Mouse (Mus musculus): Measurements from ENCODE around the gene Tbc1d5. TPM values are rescaled to one million over a fixed set of nuclear protein-coding genes. Genes with fewer than 3 reads are reported as not detected.

The Tbc1d5 gene
- polyA plus RNA-seq, 1 experiment from 2014 or later, result 8.8 TPM

DNA sequence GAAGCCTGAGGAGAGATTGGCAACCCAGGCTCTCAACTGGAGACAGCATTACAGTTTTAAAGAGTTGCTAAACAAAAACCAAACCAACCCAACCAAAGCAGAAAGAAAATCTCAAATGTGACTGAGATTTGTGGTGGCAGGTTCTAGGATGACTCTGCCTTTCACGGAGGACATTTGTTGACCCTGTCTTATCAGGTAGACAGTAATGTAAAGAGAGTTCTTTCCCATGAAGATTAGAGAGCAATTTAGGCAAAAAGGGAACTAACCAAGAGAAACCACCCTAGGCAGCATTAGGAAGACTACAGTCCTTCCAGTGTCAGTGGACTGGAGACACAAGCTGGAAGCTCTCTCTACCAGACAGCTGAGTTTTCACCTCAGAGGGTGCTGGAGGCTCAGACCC, 438.3 kb downstream of the Tbc1d5 start:
- ATAC-seq (ENCODE audit: low FRiP score), result no peak
- Histone ChIP-seq H3K27me3 (replicated peaks) (no peaks in the 10 kb centered on the region), H3K36me3 (no peaks in the 10 kb centered on the region), H3K9ac (replicated peaks) (no peak overlapping the region), H3K4me3 (replicated peaks) (no peak overlapping the region), H3K4me2 (no peak overlapping the region), H3K27ac (replicated peaks) (no peak overlapping the region), H3K4me1 (0 out of 2 replicates have a peak, but pooled peaks cover 8% of the 10 kb centered on the region), H3K9me3 (replicated peaks) (no peaks in the 10 kb centered on the region)
- WGBS, result 91% methylated on average over 1 of the region's 1 CpGs

DNA sequence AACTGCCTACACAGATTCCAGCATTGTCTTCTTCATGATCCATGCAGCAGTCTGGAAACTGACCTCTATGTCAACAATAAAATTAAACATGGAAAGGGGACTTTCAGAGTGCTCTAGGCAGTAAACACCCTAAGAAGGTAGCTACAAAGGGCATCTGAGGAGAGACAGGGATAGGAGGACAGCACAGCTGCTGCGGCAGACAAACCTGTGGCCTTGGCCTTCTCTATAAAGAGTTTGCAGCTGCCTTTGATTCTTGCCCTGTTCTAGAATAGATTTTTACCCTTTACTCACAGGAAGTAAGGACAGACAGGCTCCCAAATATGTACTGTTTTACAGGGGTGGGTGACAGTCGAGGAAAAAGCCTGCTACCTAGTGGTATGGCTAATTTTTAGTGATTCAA, 440.7 kb downstream of the Tbc1d5 start:
- no peaks in the 10 kb centered on the region for H3K27me3 ChIP-seq (replicated peaks)
- no peak for ATAC-seq (ENCODE audit: low FRiP score)
- no peak overlapping the region for H3K27ac ChIP-seq (replicated peaks)
- 88% methylated on average over 2 of the region's 2 CpGs for WGBS
- no peak overlapping the region for H3K9ac ChIP-seq (replicated peaks)
- no peaks in the 10 kb centered on the region for H3K9me3 ChIP-seq (replicated peaks)
- H3K4me2 ChIP-seq, result no peak overlapping the region
- H3K4me3 ChIP-seq (replicated peaks), result no peak overlapping the region
- H3K36me3 ChIP-seq, result no peaks in the 10 kb centered on the region
- H3K4me1 ChIP-seq, result 0 out of 2 replicates have a peak, but pooled peaks cover 8% of the 10 kb centered on the region

DNA sequence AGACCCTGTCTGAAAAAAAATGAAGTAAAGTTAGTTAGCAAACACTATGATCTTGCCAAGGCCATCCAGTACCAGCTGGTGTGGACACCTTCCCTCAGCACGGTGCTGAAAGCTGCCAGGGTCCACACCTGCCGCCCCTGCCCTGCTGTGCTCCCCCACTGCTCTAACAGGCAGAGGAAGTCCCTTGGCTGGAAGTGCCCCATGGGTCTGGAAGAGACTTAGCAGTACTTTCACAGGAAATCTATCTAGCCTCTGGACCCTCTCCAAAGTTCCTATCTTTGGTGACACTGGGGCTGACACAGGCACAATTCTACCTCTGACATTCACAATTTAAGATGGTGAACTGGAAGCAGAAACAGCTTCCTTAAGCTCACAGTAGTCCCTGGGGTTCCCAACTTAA, 442.1 kb downstream of the Tbc1d5 start:
- ATAC-seq (ENCODE audit: low FRiP score), result no peak
- H3K4me1 ChIP-seq, result 0 out of 2 replicates have a peak, but pooled peaks cover 8% of the 10 kb centered on the region
- no peak overlapping the region for H3K4me2 ChIP-seq
- no peaks in the 10 kb centered on the region for H3K9me3 ChIP-seq (replicated peaks)
- WGBS, result 70% methylated on average over 2 of the region's 2 CpGs
- H3K27me3 ChIP-seq (replicated peaks), result no peaks in the 10 kb centered on the region
- no peak overlapping the region for H3K9ac ChIP-seq (replicated peaks)
- no peak overlapping the region for H3K4me3 ChIP-seq (replicated peaks)
- no peak overlapping the region for H3K27ac ChIP-seq (replicated peaks)
- H3K36me3 ChIP-seq, result no peaks in the 10 kb centered on the region

DNA sequence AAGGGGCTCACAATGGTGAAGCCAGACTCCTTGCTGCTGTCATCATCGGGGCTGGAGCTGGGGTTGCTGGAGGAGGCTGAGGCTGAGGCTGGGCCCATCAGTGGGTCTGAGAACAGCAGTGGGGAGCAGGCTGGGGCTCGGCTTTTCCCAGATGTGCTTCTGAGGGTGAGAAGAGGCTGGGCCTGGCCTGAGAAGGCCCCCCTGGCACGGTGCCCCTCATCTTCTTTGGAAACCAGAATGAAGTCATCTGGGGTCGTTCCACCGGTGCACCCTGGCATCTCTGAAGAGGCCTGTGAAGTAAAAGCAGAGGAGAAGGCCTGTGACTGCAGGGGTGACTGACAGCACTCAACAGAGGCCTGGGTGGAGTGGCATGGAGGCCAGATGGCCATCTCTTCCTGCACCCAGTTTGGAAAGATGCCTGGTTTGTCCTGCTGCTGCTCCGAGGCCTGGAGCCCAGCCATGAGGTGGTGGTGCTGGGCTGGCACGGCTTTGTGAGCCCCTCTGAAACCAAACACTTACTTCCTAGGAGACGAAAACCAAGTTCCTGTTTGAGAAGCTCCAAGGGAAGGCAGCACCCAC, 443.1 kb downstream of the Tbc1d5 start:
- Histone ChIP-seq H3K4me2 (no peak overlapping the region), H3K27me3 (replicated peaks) (no peaks in the 10 kb centered on the region), H3K9me3 (replicated peaks) (no peaks in the 10 kb centered on the region), H3K4me1 (0 out of 2 replicates have a peak, but pooled peaks cover 8% of the 10 kb centered on the region), H3K9ac (replicated peaks) (no peak overlapping the region), H3K36me3 (no peaks in the 10 kb centered on the region), H3K4me3 (replicated peaks) (no peak overlapping the region), H3K27ac (replicated peaks) (no peak overlapping the region)
- WGBS, result 67% methylated on average over 8 of the region's 8 CpGs
- ATAC-seq (ENCODE audit: low FRiP score), result no peak

DNA sequence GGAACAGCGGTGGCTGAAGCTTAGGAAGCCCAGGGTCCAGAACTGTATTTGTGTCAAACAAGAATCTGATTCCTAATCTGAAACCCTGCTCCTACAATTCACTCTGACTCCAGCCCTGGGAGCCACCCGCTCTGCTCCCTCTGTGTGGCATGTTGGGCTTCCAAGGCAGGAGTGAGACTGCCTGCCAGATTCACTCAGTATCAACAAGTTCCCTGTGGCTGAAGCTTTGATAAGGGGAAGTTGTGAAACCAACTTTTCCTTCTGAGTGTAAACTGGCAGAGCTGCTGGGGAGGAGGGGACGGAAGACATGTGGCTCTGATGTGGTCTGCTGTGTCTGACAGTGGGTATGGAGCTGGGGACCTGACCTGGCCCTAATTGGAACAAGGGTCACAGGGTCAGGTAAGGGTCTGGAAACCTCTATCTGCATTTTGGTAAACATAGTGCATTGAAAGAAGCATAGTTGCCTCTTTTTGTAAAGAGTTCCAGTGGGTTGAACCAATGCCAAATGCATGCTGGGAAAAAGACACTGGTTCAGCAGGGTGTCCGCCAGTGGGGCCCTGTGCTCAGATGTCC, 443.7 kb downstream of the Tbc1d5 start:
- H3K27me3 ChIP-seq (replicated peaks), result no peaks in the 10 kb centered on the region
- H3K4me1 ChIP-seq, result 0 out of 2 replicates have a peak, but pooled peaks cover 8% of the 10 kb centered on the region
- no peaks in the 10 kb centered on the region for H3K36me3 ChIP-seq
- no peak; the same call in 1 of the 2 replicates for ATAC-seq (ENCODE audit: low FRiP score)
- H3K9me3 ChIP-seq (replicated peaks), result no peaks in the 10 kb centered on the region
- no peak overlapping the region for H3K9ac ChIP-seq (replicated peaks)
- H3K27ac ChIP-seq (replicated peaks), result no peak overlapping the region
- no peak overlapping the region for H3K4me2 ChIP-seq
- WGBS, result 79% methylated on average over 4 of the region's 4 CpGs
- no peak overlapping the region for H3K4me3 ChIP-seq (replicated peaks)

DNA sequence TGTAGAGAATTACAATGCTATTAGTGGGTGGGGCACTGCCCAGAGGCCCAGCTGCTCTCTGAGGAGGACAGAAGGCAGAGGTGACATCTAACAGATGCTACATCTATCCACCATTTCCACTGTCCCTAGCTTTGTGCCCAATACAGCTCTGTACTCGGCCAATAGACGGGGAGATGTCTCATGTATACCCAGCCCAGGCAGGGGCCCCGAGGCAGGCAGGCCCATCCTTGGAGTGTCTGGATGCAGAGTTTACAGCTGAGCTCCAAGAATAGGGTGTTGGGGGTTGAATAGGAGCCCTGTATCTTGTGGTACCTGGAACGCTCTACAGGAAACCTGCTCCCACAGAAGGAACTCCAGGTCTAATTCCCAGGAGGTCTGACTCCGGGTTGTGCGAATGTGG, 444.4 kb downstream of the Tbc1d5 start:
- Histone ChIP-seq H3K9me3 (replicated peaks) (no peaks in the 10 kb centered on the region), H3K27ac (replicated peaks) (no peak overlapping the region), H3K4me1 (0 out of 2 replicates have a peak, but pooled peaks cover 8% of the 10 kb centered on the region), H3K4me2 (no peak overlapping the region), H3K4me3 (replicated peaks) (no peak overlapping the region), H3K27me3 (replicated peaks) (no peaks in the 10 kb centered on the region), H3K36me3 (no peaks in the 10 kb centered on the region), H3K9ac (replicated peaks) (no peak overlapping the region)
- WGBS, result 87% methylated on average over 6 of the region's 6 CpGs
- ATAC-seq (ENCODE audit: low FRiP score), result no peak

DNA sequence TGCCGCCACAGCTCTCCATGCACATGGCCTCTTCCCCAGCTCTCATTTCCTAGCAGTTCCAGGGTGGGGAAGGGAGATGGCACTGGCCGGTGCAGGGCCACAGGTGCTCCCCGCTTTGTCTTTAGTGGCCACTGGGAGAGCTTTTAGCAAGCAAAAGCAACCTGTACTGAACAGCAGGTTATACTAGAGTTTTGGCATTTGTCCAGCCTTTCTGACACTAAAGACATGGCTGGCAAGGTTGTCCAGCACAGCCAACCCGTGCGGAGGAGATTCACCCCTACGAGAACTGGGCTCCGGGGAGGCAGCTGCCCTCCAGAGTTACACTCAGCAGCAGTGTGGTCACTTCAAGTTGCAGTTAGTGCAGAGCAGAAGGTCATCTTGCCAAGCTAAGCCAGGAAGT, 445.8 kb downstream of the Tbc1d5 start:
- Histone ChIP-seq H3K9ac (replicated peaks) (no peak overlapping the region), H3K9me3 (replicated peaks) (no peaks in the 10 kb centered on the region), H3K36me3 (no peaks in the 10 kb centered on the region), H3K4me1 (0 out of 2 replicates have a peak, but pooled peaks cover 8% of the 10 kb centered on the region), H3K4me2 (no peak overlapping the region), H3K27ac (replicated peaks) (no peak overlapping the region), H3K4me3 (replicated peaks) (no peak overlapping the region), H3K27me3 (replicated peaks) (no peaks in the 10 kb centered on the region)
- WGBS, result 90% methylated on average over 7 of the region's 7 CpGs
- ATAC-seq (ENCODE audit: low FRiP score), result no peak

DNA sequence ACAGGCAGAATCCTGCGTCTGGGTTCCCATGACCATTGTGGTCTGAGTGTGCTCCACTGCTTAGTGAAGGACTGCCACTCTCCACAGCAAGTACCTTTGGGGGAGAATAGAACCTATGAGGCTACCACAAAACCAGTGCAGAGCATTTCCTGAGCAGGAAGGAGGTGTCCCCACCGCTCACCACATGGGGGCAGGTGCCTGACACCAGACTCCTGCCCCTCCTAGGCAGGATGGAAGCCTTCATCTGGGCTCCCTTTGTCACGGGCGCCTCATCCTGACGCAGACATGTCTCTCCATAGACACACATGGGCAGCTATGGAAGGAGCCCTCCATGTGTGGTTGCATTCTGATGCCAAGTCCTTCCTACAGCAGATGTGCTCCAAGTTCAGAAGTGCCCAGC, 447.3 kb downstream of the Tbc1d5 start:
- Histone ChIP-seq H3K9ac (replicated peaks) (no peak overlapping the region), H3K4me1 (0 out of 2 replicates have a peak, but pooled peaks cover 8% of the 10 kb centered on the region), H3K36me3 (no peaks in the 10 kb centered on the region), H3K9me3 (replicated peaks) (no peaks in the 10 kb centered on the region), H3K27ac (replicated peaks) (no peak overlapping the region), H3K27me3 (replicated peaks) (no peaks in the 10 kb centered on the region), H3K4me3 (replicated peaks) (no peak overlapping the region), H3K4me2 (no peak overlapping the region)
- 90% methylated on average over 5 of the region's 5 CpGs for WGBS
- no peak for ATAC-seq (ENCODE audit: low FRiP score)

DNA sequence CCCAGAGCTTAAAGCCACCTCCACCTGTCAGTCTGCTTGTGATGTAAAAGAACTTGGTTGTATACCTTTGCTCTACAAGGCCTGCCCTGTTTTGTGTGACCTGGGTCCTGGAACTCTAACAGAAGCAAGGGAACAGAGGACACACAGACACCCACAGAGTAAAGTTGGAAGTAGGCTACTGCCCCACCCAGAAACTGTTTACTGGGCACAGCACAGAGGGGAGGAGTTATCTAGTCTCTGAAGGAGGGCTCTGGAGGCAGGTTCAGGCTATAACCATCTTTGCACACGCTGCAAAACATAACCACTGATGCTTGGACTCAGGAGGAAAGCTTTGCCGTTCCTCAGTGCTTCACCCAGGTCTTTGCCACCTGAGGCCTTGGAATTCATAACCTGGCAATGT, 448.3 kb downstream of the Tbc1d5 start:
- Histone ChIP-seq H3K4me3 (replicated peaks) (no peak overlapping the region), H3K9ac (replicated peaks) (no peak overlapping the region), H3K36me3 (no peaks in the 10 kb centered on the region), H3K4me1 (0 out of 2 replicates have a peak, but pooled peaks cover 2% of the 10 kb centered on the region), H3K9me3 (replicated peaks) (no peaks in the 10 kb centered on the region), H3K27ac (replicated peaks) (no peak overlapping the region), H3K4me2 (no peak overlapping the region), H3K27me3 (replicated peaks) (no peaks in the 10 kb centered on the region)
- WGBS, result 87% methylated on average over 2 of the region's 2 CpGs
- ATAC-seq (ENCODE audit: low FRiP score), result no peak

DNA sequence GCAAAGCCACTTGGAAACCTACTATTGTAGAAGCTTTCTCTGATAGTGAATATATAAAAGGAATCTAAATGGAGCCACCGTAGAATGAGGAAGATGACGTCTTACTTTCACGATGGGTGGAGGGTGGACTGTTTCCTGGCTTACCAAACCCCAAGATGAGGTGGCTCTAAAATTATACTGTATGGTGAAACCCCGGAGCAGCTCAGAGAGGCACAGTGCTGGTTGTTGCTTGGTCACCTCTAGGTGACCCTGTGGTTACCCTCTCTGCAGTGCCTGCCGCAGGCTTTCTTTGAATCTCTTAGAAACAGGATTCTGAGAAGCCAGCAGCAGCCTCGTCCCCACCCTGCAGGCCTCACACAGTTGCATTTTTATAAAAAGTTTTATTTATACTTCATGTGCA, 449.6 kb downstream of the Tbc1d5 start:
- no peak overlapping the region for H3K4me2 ChIP-seq
- H3K36me3 ChIP-seq, result no peaks in the 10 kb centered on the region
- H3K4me1 ChIP-seq, result no peaks in the 10 kb centered on the region
- ATAC-seq (ENCODE audit: low FRiP score), result no peak
- no peaks in the 10 kb centered on the region for H3K27me3 ChIP-seq (replicated peaks)
- no peak overlapping the region for H3K4me3 ChIP-seq (replicated peaks)
- no peak overlapping the region for H3K27ac ChIP-seq (replicated peaks)
- no peaks in the 10 kb centered on the region for H3K9me3 ChIP-seq (replicated peaks)
- no peak overlapping the region for H3K9ac ChIP-seq (replicated peaks)
- WGBS, result 87% methylated on average over 6 of the region's 6 CpGs

DNA sequence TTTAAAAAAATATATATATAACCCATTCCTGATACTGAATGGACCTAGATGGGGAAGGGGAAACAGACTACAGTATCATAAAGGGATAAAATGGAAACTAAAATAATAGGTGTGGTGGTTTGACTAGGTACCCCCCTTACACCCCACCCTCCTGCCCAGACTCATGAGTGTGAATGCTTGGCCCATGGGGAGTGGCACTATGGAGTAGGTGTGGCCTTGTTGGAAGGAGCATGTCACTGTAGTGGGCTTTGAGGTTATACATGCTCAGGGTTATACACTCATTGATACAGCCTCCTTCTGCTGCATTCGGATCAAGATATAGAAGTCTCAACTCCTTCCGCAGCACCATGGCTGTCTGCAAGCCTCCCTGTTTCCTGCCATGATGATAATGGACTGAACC, 450.1 kb downstream of the Tbc1d5 start:
- Histone ChIP-seq H3K4me1 (no peaks in the 10 kb centered on the region), H3K4me3 (replicated peaks) (no peak overlapping the region), H3K9ac (replicated peaks) (no peak overlapping the region), H3K36me3 (no peaks in the 10 kb centered on the region), H3K27me3 (replicated peaks) (no peaks in the 10 kb centered on the region), H3K9me3 (replicated peaks) (no peaks in the 10 kb centered on the region), H3K4me2 (no peak overlapping the region), H3K27ac (replicated peaks) (no peak overlapping the region)
- ATAC-seq (ENCODE audit: low FRiP score), result no peak
- WGBS, result 98% methylated on average over 2 of the region's 2 CpGs

DNA sequence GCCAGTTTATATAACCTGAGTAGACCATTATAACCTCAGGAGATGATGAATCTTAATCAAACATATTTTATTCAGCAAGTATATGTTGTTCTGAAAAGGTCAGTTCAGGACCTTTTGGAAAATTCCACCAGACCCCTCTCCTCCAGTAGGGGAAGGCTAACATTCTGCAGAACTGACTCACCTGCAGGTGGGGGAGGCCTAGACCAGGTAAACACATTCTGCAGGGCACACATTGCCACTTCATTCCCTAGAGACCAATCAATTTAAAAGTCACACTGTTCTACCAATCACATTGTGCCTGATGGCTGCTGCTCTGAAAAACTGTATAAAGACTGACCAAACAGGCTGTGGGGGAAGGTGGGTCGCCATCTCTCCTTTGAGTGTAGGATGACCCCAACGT, 452.9 kb downstream of the Tbc1d5 start:
- Histone ChIP-seq H3K27ac (replicated peaks) (no peak overlapping the region), H3K9me3 (replicated peaks) (no peaks in the 10 kb centered on the region), H3K9ac (replicated peaks) (no peak overlapping the region), H3K27me3 (replicated peaks) (no peaks in the 10 kb centered on the region), H3K4me1 (no peaks in the 10 kb centered on the region), H3K36me3 (no peaks in the 10 kb centered on the region), H3K4me3 (replicated peaks) (no peak overlapping the region), H3K4me2 (no peak overlapping the region)
- 84% methylated on average over 2 of the region's 2 CpGs for WGBS
- ATAC-seq (ENCODE audit: low FRiP score), result no peak

All from neural tube, embryonic 15.5 days (tissue).